Mouse (Mus musculus): ENCODE results near the gene Tmem161b. TPM values are rescaled to one million over a fixed set of nuclear protein-coding genes. Genes with fewer than 3 reads are reported as not detected.

Gene Tmem161b
- polyA plus RNA-seq (2012; rRNA removed): 25.2 and 29.5 TPM in 2 replicates

DNA sequence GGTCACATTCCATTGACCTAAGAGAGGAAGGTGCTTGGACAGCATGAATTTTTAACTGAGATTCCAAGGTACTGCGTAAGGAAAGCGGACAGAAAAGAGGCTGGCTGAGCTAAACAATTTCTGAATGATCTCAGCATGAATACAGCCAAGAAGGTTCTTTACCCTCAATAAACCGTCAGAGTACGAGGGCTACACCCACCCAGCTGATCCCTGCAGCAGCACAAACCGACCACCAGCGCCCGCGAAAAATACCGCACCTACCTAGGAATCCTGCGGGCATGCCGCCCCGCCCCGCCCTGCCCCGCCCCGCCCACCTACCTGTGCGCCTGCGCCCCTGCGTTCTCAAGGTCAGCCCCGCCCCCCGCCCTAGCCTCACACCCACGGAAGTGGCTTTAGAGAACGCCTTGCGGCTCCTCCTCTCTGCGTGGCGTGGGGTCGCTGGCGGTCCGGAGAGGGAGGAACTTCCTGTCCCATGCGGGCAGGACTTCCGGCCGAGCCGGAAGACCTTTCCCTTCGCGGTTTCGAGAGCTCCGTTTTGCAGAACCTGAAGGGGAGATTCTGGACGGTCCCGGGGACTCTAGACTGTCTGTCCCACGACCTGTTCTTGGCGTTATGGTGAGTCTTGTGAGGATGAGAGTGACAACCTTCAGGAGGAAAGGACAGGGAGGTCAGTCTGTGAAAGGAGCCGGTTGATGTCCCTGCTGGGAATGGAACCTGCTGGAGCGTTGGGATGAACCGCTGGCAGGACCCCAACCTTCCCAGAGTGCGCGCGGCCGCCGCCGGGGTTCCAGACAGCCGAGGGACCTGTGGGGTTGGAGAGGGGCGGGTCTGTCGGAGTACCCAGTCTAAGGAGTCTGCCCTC lies at the start of gene Tmem161b:
Gene Tmem161b (plus strand): TSS at position 477 of the 862 bp plus-strand sequence.

Measured in central nervous system, embryonic 18 days (tissue).